Mouse (Mus musculus) urinary bladder, postnatal 14 days (tissue): Measurements from ENCODE around the gene Lrrc51.

ENCODE experiments used
- DNase-seq: peaks from one replicate; pipeline ENCODE4 v3.0.0; 2021; ENCODE audit warnings: low spot score

Gene Lrrc51

GRCm38 (mm10) chr7:101884160-101884559 lies 49.5 kb downstream of the Lrrc51 start:
- DNase-seq, result no peak

GRCm38 (mm10) chr7:101882413-101883154 lies 51.1 kb downstream of the Lrrc51 start:
- no peak for DNase-seq

- no peak for DNase-seq
Observed at GRCm38 (mm10) chr7:101880855-101881254, 52.8 kb downstream of the Lrrc51 start.

- no peak for DNase-seq
Observed at GRCm38 (mm10) chr7:101875978-101876377, 57.7 kb downstream of the Lrrc51 start.

- DNase-seq, result no peak
Observed at GRCm38 (mm10) chr7:101871296-101871695, 62.4 kb downstream of the Lrrc51 start.

- no peak for DNase-seq
Observed at GRCm38 (mm10) chr7:101870629-101871028, 63.1 kb downstream of the Lrrc51 start, which contains the start of gene Folr1. Gene Folr1, minus strand, starts transcription at chr7:101870788.

- DNase-seq, result no peak
Observed at GRCm38 (mm10) chr7:101869163-101869500, 64.6 kb downstream of the Lrrc51 start.

- DNase-seq, result peak; percentile 25
Observed at GRCm38 (mm10) chr7:101868241-101869162, 65.2 kb downstream of the Lrrc51 start.

- no peak for DNase-seq
Observed at GRCm38 (mm10) chr7:101867482-101867881, 66.2 kb downstream of the Lrrc51 start.

- no peak for DNase-seq
Observed at GRCm38 (mm10) chr7:101866491-101867265, 67.0 kb downstream of the Lrrc51 start.

- no peak for DNase-seq
Observed at GRCm38 (mm10) chr7:101863415-101863814, 70.3 kb downstream of the Lrrc51 start, which contains the start of gene Anapc15. Gene Anapc15, plus strand, starts transcription at chr7:101863715.
